Mouse (Mus musculus) neural tube, embryonic 14.5 days (tissue): Measurements from ENCODE around the gene Btbd11. TPM values are rescaled to one million over a fixed set of nuclear protein-coding genes. Genes with fewer than 3 reads are reported as not detected.

ENCODE experiments used
- ATAC-seq: fragments of 200-750 bp; cut with Nextera tagmentation; 2 replicates; pipeline ENCODE4 v1.8.0; 2017; ENCODE audit warnings: low read depth, mild to moderate bottlenecking, moderate TSS enrichment, moderate library complexity
- H3K27ac ChIP-seq: fragments of 300-500 bp; sonication (generic); 2 replicates; pipeline ENCODE4 v1.5.1; 2014; ENCODE audit warnings: low read depth, mild to moderate bottlenecking, control low read depth, low read length, moderate library complexity, mixed read lengths
- H3K27me3 ChIP-seq: fragments of 300-500 bp; sonication (generic); 2 replicates; pipeline ENCODE4 v1.6.1; 2014; ENCODE audit warnings: low read length; ENCODE audit not compliant: control insufficient read depth, insufficient read depth
- H3K36me3 ChIP-seq: fragments of 300-500 bp; sonication (generic); 2 replicates; pipeline ENCODE4 v1.6.1; 2014; ENCODE audit warnings: low read length, mixed read lengths; ENCODE audit not compliant: control insufficient read depth, insufficient read depth
- H3K4me1 ChIP-seq: fragments of 300-500 bp; sonication (generic); 2 replicates; pipeline ENCODE4 v1.6.1; 2014; ENCODE audit warnings: low read length; ENCODE audit not compliant: control insufficient read depth, insufficient read depth
- H3K4me2 ChIP-seq: fragments of 300-500 bp; sonication (generic); 2 replicates; pipeline ENCODE4 v1.6.1; 2014; ENCODE audit warnings: mild to moderate bottlenecking, low read depth, low read length, control low read depth
- H3K4me3 ChIP-seq: fragments of 300-500 bp; sonication (generic); 2 replicates; pipeline ENCODE4 v1.5.1; 2014; ENCODE audit warnings: low read depth, low read length, control low read depth, mixed read lengths
- H3K9ac ChIP-seq: fragments of 300-500 bp; sonication (generic); replicated peaks from 2 replicates; pipeline ENCODE4 v1.6.1; 2014; ENCODE audit warnings: low read depth, mild to moderate bottlenecking, control low read depth, low read length, mixed read lengths
- H3K9me3 ChIP-seq: fragments of 300-500 bp; sonication (generic); 2 replicates; pipeline ENCODE4 v1.6.1; 2016; ENCODE audit warnings: low read length; ENCODE audit not compliant: control insufficient read depth
- WGBS: fragments of 180-500 bp; shearing (Covaris S2); extraction: QIAGEN DNeasy Blood & Tissue Kit; methylation state at CpG from one replicate; pipeline ENCODE4 v1.1.7; 2014; 5-methylcytosine and 5-hydroxymethylcytosine counted together
- polyA plus RNA-seq: library from polyadenylated mRNA; unstranded; fragments of >200 nt; fragmentation: Nextera tagmentation; extraction: Ambion mirVana; gene quantifications from 2 replicates; pipeline ENCODE4 v1.2.1, GENCODE M21; 2014

The Btbd11 gene
- polyA plus RNA-seq, 1 experiment from 2014 or later = 32.1 TPM

DNA sequence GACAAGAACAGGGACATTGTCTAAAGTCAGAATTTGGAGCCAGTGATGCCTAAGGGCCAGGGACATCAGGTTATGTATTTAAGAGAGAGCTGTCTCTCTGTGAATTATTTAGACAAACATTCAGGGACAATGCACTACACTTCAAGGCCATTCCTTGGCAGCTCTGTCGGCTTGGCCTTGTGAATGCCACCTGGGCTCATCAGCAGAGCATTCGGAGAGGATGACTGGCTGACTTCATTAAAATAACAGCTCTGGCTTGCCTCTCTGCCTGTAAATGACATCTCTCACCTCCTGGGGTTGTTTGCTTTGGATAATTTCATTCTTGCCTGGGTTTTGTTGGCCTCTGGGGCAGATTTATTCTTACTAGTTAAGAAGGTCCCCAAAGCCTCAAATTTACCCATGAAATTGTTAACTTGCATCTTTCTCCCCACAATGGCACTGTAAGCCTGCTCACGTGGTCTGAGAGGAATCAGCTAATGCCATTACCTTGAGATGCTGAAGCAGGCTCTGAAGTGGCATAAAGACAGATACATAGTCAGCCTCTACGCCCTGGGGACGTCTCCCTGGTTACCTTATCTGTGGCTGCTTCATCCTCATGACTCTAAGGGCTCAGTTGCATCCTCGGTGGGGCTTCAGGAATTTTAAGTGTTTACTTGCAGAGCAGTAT lies 93.5 kb downstream of the Btbd11 start:
- no peak for ATAC-seq

DNA sequence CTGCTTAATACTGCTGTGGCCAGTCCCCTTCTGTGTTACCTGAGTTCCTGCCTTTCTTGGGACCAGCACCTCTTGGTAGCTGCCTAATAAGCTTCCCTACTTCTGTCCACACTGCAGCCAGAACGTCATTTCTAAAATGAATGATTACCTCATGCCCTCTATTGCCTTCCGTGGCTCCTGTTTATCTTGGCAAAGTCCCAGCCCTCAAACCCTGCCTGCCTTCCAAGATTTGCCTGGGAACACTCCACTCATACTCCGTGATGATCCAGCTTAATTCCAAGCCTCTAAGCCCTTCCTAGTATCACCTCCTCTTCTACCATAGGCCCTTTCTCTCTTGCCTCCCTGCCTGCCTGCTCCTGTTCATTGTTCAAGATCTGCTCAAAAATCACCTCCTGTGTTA lies 94.5 kb downstream of the Btbd11 start:
- no peak overlapping the region for H3K9ac ChIP-seq
- no peaks in the 10 kb centered on the region for H3K9me3 ChIP-seq
- H3K36me3 ChIP-seq = no peaks in the 10 kb centered on the region
- H3K4me1 ChIP-seq = peaks cover 21% of the 10 kb centered on the region; the same call in 1 of the 2 replicates
- 55% methylated on average over 3 of the region's 3 CpGs for WGBS
- no peak overlapping the region for H3K4me3 ChIP-seq
- no peak overlapping the region for H3K4me2 ChIP-seq
- H3K27me3 ChIP-seq = no peaks in the 10 kb centered on the region
- ATAC-seq = no peak
- H3K27ac ChIP-seq = no peak overlapping the region

More for the DNA sequence above, 93.5 kb downstream of the Btbd11 start:
- H3K27ac ChIP-seq = peak overlapping the region; percentile 19; the same call in 1 of the 2 replicates
- H3K4me2 ChIP-seq = no peak overlapping the region
- no peaks in the 10 kb centered on the region for H3K36me3 ChIP-seq
- no peaks in the 10 kb centered on the region for H3K9me3 ChIP-seq
- H3K9ac ChIP-seq = no peak overlapping the region
- peaks cover 21% of the 10 kb centered on the region; the same call in 1 of the 2 replicates for H3K4me1 ChIP-seq
- WGBS = 36% methylated on average over 6 of the region's 6 CpGs
- no peaks in the 10 kb centered on the region for H3K27me3 ChIP-seq
- no peak overlapping the region for H3K4me3 ChIP-seq

DNA sequence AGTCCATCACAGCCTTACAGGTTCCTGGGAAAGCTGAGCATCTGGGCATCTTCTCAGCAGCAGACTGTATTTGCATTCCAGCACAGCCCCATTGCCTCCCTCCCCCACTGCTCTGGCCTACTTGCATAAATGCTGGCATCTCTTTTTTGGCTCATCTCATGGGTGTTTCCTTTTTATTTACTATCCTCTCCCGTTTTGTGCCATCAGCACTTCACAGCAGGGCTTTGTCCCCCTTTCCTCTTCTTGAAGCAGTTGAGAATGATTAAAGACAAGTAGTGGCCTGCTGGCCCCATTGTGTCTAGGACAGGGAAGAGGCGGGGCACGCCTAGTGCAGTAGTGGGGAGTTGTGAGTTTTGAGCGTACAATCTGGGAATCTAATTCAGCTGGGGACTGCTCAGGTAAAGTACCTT lies 95.5 kb downstream of the Btbd11 start:
- ATAC-seq = peak; percentile 71
- Histone ChIP-seq H3K27me3 (no peaks in the 10 kb centered on the region), H3K27ac (no peak overlapping the region), H3K4me1 (peaks cover 21% of the 10 kb centered on the region; the same call in 1 of the 2 replicates), H3K4me3 (no peak overlapping the region), H3K9ac (no peak overlapping the region), H3K9me3 (no peaks in the 10 kb centered on the region), H3K36me3 (no peaks in the 10 kb centered on the region), H3K4me2 (0 out of 2 replicates have a peak overlapping the region, but pooled peaks have one; percentile 6)
- WGBS = 6% methylated on average over 4 of the region's 4 CpGs

DNA sequence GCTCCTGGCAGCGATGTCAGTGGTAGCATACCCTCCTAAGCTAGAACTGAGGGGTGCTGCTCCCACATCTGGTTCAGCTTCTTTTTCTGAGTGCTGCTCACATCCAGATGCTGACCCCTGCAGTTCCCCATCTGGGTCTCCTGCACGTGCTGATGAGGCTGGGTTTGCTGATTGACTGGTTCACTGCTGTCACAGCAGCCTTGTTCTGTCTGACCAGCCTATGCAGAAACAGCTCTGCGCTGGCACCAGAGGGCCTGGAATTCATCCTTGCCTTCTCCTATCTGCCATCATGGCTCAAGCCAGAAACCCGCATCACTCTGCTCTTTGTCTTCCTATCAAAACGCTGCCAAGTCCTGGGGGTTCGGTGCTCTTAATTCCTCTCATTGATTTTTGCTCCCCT lies 95.9 kb downstream of the Btbd11 start:
- peak; percentile 80 for ATAC-seq

DNA sequence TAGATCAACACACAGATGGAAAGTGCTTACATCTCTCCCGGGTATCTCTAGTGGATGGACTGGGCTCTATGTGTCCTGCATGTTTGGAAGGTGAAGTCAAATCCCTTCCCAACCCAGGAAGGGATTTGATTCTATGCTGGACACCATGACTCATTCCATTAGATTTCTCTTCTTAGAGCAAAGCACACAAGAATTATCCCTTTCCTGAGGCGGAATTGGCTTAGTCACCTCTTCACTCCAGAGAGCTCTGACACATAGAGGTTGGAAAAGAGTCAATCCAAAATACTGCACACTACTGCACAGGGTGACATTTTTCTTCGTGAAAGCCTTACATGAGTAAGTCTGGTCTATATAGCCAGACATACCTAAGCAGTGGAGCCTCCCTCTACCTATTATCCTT lies 99.8 kb downstream of the Btbd11 start:
- Histone ChIP-seq H3K27me3 (no peaks in the 10 kb centered on the region), H3K27ac (no peak overlapping the region), H3K4me1 (peaks cover 14% of the 10 kb centered on the region; the same call in 1 of the 2 replicates), H3K36me3 (no peaks in the 10 kb centered on the region), H3K9me3 (no peaks in the 10 kb centered on the region), H3K4me3 (no peak overlapping the region), H3K9ac (no peak overlapping the region), H3K4me2 (no peak overlapping the region)
- ATAC-seq = no peak
- WGBS = 85% methylated on average over 3 of the region's 3 CpGs

More for the DNA sequence above, 95.9 kb downstream of the Btbd11 start:
- Histone ChIP-seq H3K27ac (peak overlapping the region; percentile 49; the same call in 1 of the 2 replicates), H3K4me1 (peaks cover 21% of the 10 kb centered on the region; the same call in 1 of the 2 replicates), H3K4me2 (0 out of 2 replicates have a peak overlapping the region, but pooled peaks have one; percentile 6), H3K4me3 (no peak overlapping the region), H3K27me3 (no peaks in the 10 kb centered on the region), H3K9me3 (no peaks in the 10 kb centered on the region), H3K36me3 (no peaks in the 10 kb centered on the region), H3K9ac (no peak overlapping the region)
- 19% methylated on average over 6 of the region's 6 CpGs for WGBS

DNA sequence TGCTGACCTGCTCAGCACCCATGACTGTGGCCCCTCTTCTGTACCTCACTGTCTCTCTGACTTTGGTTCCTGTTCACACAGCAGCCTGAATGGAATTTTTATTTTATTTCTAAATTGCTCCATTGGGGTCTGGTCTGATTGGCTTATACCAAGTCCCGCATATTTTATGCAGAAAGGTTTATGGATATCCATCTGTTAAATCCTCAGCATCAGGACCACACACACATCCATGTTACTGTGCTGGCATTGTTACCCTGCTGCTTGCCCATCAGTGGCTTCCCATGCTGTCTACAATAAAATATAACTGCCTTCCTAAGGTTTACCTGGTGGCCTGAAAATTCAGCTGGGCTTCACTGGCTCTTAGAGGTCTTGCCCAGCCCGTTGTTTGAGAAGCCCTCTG lies 106.0 kb downstream of the Btbd11 start:
- WGBS = 68% methylated on average over 2 of the region's 2 CpGs
- H3K4me2 ChIP-seq = no peak overlapping the region
- H3K9ac ChIP-seq = no peak overlapping the region
- H3K27me3 ChIP-seq = no peaks in the 10 kb centered on the region; the same call in 1 of the 2 replicates
- no peaks in the 10 kb centered on the region for H3K36me3 ChIP-seq
- peak overlapping the region; percentile 44; the same call in 1 of the 2 replicates for H3K27ac ChIP-seq
- H3K4me1 ChIP-seq = peaks cover 6% of the 10 kb centered on the region; the same call in 1 of the 2 replicates
- ATAC-seq = peak; percentile 62; the same call in 1 of the 2 replicates
- H3K9me3 ChIP-seq = no peaks in the 10 kb centered on the region
- H3K4me3 ChIP-seq = no peak overlapping the region

DNA sequence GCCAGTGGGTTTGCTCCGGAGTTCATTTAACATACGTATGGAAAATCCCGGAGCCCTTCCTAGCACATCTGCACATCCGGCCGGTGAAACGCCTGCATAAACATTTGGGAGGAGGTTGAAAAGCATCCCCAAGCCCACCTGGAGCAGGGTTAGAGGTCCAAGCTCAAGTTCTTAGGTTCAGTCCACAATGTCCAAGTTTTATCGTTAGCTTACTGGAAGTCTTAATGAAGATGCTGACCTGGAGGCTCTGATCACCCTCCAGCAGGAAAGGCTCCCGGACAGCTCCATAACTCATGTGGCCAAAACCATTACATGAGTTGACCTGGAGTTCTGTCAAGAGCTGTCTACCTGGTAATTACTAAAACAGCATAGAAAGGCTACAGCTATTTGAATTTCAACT lies 109.7 kb downstream of the Btbd11 start:
- Histone ChIP-seq H3K4me3 (no peak overlapping the region), H3K4me2 (no peak overlapping the region), H3K27me3 (no peaks in the 10 kb centered on the region; the same call in 1 of the 2 replicates), H3K9me3 (no peaks in the 10 kb centered on the region), H3K4me1 (peaks cover 6% of the 10 kb centered on the region; the same call in 1 of the 2 replicates), H3K36me3 (no peaks in the 10 kb centered on the region), H3K9ac (no peak overlapping the region), H3K27ac (no peak overlapping the region)
- WGBS = 87% methylated on average over 8 of the region's 8 CpGs
- ATAC-seq = no peak

DNA sequence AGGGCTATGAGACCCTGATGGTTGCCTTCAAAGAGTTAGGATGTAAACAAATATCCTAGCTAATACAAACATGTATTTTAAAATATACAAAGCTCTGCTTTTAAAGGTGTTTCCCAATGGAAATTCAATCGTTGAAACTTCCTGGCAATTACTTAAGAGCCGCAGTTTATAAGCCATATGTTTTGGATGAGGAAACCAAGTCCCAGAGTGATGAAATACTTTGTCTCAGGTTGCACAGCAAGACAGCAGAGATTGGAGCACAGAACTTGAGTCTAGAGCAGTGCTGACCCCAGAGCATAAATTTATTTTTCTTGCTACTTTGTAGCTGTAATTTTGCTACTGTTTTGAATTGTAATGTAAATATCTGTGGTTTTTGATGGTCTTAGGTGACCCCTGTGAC lies 110.4 kb downstream of the Btbd11 start:
- no peak for ATAC-seq
- Histone ChIP-seq H3K9me3 (no peaks in the 10 kb centered on the region), H3K4me1 (0 out of 2 replicates have a peak, but pooled peaks cover 2% of the 10 kb centered on the region), H3K27ac (no peak overlapping the region), H3K4me3 (no peak overlapping the region), H3K4me2 (no peak overlapping the region), H3K27me3 (no peaks in the 10 kb centered on the region; the same call in 1 of the 2 replicates), H3K36me3 (no peaks in the 10 kb centered on the region), H3K9ac (no peak overlapping the region)
- 75% methylated on average over 2 of the region's 2 CpGs for WGBS

DNA sequence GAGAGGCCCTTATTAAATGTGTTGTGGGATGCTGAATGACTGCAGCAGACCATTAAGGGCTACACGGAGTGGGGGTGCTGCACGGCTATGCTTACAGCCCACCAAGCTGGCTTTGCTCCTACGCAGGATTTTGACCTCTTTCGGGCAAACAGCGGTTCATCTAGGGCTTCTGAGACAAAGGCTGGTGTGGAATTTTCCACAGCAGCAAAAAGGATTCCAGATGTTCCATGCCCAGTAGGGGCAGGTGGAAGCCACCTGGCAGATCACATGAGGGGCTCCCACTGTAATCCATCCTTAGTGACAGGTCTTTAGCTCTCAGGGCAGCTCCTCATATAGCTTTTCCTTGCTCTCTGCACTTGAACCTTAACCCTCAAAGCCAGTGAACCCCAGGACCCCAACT lies 111.3 kb downstream of the Btbd11 start:
- WGBS = 90% methylated on average over 5 of the region's 5 CpGs

More for the DNA sequence above, 111.3 kb downstream of the Btbd11 start:
- Histone ChIP-seq H3K9me3 (no peaks in the 10 kb centered on the region), H3K4me1 (0 out of 2 replicates have a peak, but pooled peaks cover under 1% of the 10 kb centered on the region), H3K36me3 (no peaks in the 10 kb centered on the region), H3K27ac (no peak overlapping the region), H3K27me3 (no peaks in the 10 kb centered on the region; the same call in 1 of the 2 replicates), H3K4me2 (no peak overlapping the region), H3K4me3 (no peak overlapping the region), H3K9ac (no peak overlapping the region)
- ATAC-seq = no peak
